Comparison of ENCODE assay signal across 12 mouse cellular contexts in genomic region chr11:3396091-3396490, GRCm38 (mm10). TPM values are rescaled to one million over a fixed set of nuclear protein-coding genes. Genes with fewer than 3 reads are reported as not detected.
A peak's percentile ranks its signal among the peaks of the same experiment; 100 is the strongest.
DNase-seq lines count a peak whose midpoint lies in the region; ATAC-seq and TF ChIP-seq lines count a peak whose summit lies in the region.
"Had no signal": no experiment of that assay in that cellular context is flagged by ENCODE, and none has a peak within 500 bp of the region (broad histone marks: within the 10 kb centered on the region; RNA-seq: fewer than 3 reads in every experiment).

No protein-coding gene starts in this region.

- ATAC-seq in neural tube, embryonic 11.5 days (ENCODE audit: insufficient read depth, low FRiP score, low TSS enrichment) = peak; percentile 38
- peak; percentile 75 for ATAC-seq in midbrain, embryonic 12.5 days (ENCODE audit: low FRiP score, low read depth)
- ATAC-seq: lung, postnatal 0 days had no signal

- TF ChIP-seq CTCF in olfactory bulb, adult 2 months (IDR thresholded peaks at IDR 0.05; ENCODE audit: insufficient read depth, low read depth, low read length) = no peak
- TF ChIP-seq CTCF in lung, adult 2 months (IDR thresholded peaks at IDR 0.05; ENCODE audit: insufficient read depth, low read length) = no peak

- no peak overlapping the region for H3K4me3 ChIP-seq in neural tube, embryonic 11.5 days (ENCODE audit: low read depth, low read length)
- H3K4me3 ChIP-seq in hindbrain, embryonic 10.5 days = no peak overlapping the region
- H3K4me3 ChIP-seq in midbrain, embryonic 12.5 days = no peak overlapping the region
- H3K4me3 ChIP-seq in olfactory bulb, adult 2 months (ENCODE audit: insufficient read depth, low read depth, low read length) = no peak overlapping the region
- H3K4me3 ChIP-seq in lung, adult 2 months (replicated peaks; ENCODE audit: extremely low read depth, low read depth, low read length) = no peak overlapping the region
- H3K4me3 ChIP-seq: heart, embryonic 10.5 days had no signal

- peaks cover 5% of the 10 kb centered on the region for H3K4me1 ChIP-seq in neural tube, embryonic 11.5 days (ENCODE audit: control insufficient read depth, insufficient read depth, low read length)
- peaks cover 30% of the 10 kb centered on the region for H3K4me1 ChIP-seq in hindbrain, embryonic 10.5 days (replicated peaks)
- peaks cover 14% of the 10 kb centered on the region for H3K4me1 ChIP-seq in midbrain, embryonic 12.5 days
- peaks cover 23% of the 10 kb centered on the region for H3K4me1 ChIP-seq in olfactory bulb, adult 2 months (ENCODE audit: control insufficient read depth, insufficient read depth, low read length)
- H3K4me1 ChIP-seq in lung, adult 2 months (ENCODE audit: control insufficient read depth, insufficient read depth, low read length) = 0 out of 2 replicates have a peak, but pooled peaks cover 4% of the 10 kb centered on the region

- WGBS in neural tube, embryonic 11.5 days = 35% methylated on average over 3 of the region's 3 CpGs
- 36% methylated on average over 3 of the region's 3 CpGs for WGBS in hindbrain, embryonic 10.5 days
- 52% methylated on average over 3 of the region's 3 CpGs for WGBS in midbrain, embryonic 12.5 days
- 22% methylated on average over 3 of the region's 3 CpGs for WGBS in olfactory bulb, adult 2 months
- 86% methylated on average over 3 of the region's 3 CpGs for WGBS in lung, adult 2 months

- H3K27ac ChIP-seq in neural tube, embryonic 11.5 days (ENCODE audit: low read depth, low read length) = 0 out of 2 replicates have a peak overlapping the region, but pooled peaks have one; percentile 11
- H3K27ac ChIP-seq in hindbrain, embryonic 10.5 days = peak overlapping the region; percentile 62; the same call in 1 of the 2 replicates
- peak overlapping the region; percentile 67 for H3K27ac ChIP-seq in midbrain, embryonic 12.5 days (replicated peaks)
- peak overlapping the region; percentile 91 for H3K27ac ChIP-seq in olfactory bulb, adult 2 months (ENCODE audit: insufficient read depth, low read depth, low read length)
- H3K27ac ChIP-seq: heart, embryonic 10.5 days had no signal

- no peaks in the 10 kb centered on the region for H3K27me3 ChIP-seq in neural tube, embryonic 11.5 days (ENCODE audit: control insufficient read depth, insufficient read depth, low read length)
- no peaks in the 10 kb centered on the region for H3K27me3 ChIP-seq in hindbrain, embryonic 10.5 days (ENCODE audit: insufficient read depth, poor library complexity, severe bottlenecking)
- H3K27me3 ChIP-seq in midbrain, embryonic 12.5 days = no peaks in the 10 kb centered on the region

- H3K4me2 ChIP-seq in neural tube, embryonic 11.5 days (ENCODE audit: low read depth) = no peak overlapping the region
- 0 out of 2 replicates have a peak overlapping the region, but pooled peaks have one; percentile 1 for H3K4me2 ChIP-seq in midbrain, embryonic 12.5 days (replicated peaks)

- no peak overlapping the region for H3K9ac ChIP-seq in neural tube, embryonic 11.5 days (ENCODE audit: low read length)
- H3K9ac ChIP-seq in midbrain, embryonic 12.5 days (replicated peaks) = 0 out of 2 replicates have a peak overlapping the region, but pooled peaks have one; percentile 15

- no peaks in the 10 kb centered on the region for H3K36me3 ChIP-seq in neural tube, embryonic 11.5 days (ENCODE audit: control insufficient read depth, insufficient read depth, low read length)
- H3K36me3 ChIP-seq in hindbrain, embryonic 10.5 days = peaks cover 10% of the 10 kb centered on the region
- no peaks in the 10 kb centered on the region for H3K36me3 ChIP-seq in midbrain, embryonic 12.5 days

- TF ChIP-seq POLR2A in olfactory bulb, adult 2 months (IDR thresholded peaks at IDR 0.05; ENCODE audit: insufficient read depth, low read depth, low read length) = no peak
- no peak for TF ChIP-seq POLR2A in lung, adult 2 months (IDR thresholded peaks at IDR 0.05; ENCODE audit: borderline replicate concordance, extremely low read depth, low read depth, low read length)

- no peaks in the 10 kb centered on the region for H3K9me3 ChIP-seq in neural tube, embryonic 11.5 days (ENCODE audit: control insufficient read depth, low read length)
- no peaks in the 10 kb centered on the region for H3K9me3 ChIP-seq in hindbrain, embryonic 10.5 days
- H3K9me3 ChIP-seq in midbrain, embryonic 12.5 days = no peaks in the 10 kb centered on the region
- H3K9me3 ChIP-seq: heart, embryonic 10.5 days had no signal

- DNase-seq in neural tube, embryonic 11.5 days (ENCODE audit: low spot score) = no peak
- DNase-seq in neural tube, embryonic 10.5 days (ENCODE audit: extremely low spot score, low spot score) = no peak
- DNase-seq in hindbrain, embryonic 10.5 days (ENCODE audit: low spot score) = no peak
- DNase-seq in kidney, postnatal 4 days = no peak
- no peak for DNase-seq in kidney, postnatal 25 days
- DNase-seq in lung, adult 2 months = no peak
- DNase-seq: cerebellum, adult 9-11 months; kidney, adult 9 months had no signal

RNA-seq across cellular contexts. Expression of gene Limk2, which starts 12.9 kb away (rescaled TPM):
- polyA plus RNA-seq in neural tube, embryonic 11.5 days (2014; fragmentation: Nextera tagmentation; extraction: Ambion mirVana) = 77.5 and 91.8 TPM in 2 replicates
- 62.0 and 82.2 TPM in 2 replicates for polyA plus RNA-seq in hindbrain, embryonic 10.5 days (2016; fragmentation: Nextera tagmentation; extraction: Ambion mirVana)
- 94.3 and 102 TPM in 2 replicates for polyA plus RNA-seq in midbrain, embryonic 12.5 days (2016; fragmentation: Nextera tagmentation; extraction: Ambion mirVana)
- not detected in 2 replicates for polyA plus RNA-seq in olfactory bulb, adult 2 months (2012; ENCODE audit: insufficient read depth, insufficient read length, low replicate concordance, missing spikeins)
- 94.3 and 142 TPM in 2 replicates for polyA plus RNA-seq in lung, adult 2 months (2012; rRNA removed)

RNA-seq across cellular contexts. Expression of gene Rnf185, which starts 56.1 kb away (rescaled TPM):
- polyA plus RNA-seq in neural tube, embryonic 11.5 days (2014; fragmentation: Nextera tagmentation; extraction: Ambion mirVana) = 53.8 and 59.5 TPM in 2 replicates
- 42.1 and 44.5 TPM in 2 replicates for polyA plus RNA-seq in hindbrain, embryonic 10.5 days (2016; fragmentation: Nextera tagmentation; extraction: Ambion mirVana)
- polyA plus RNA-seq in midbrain, embryonic 12.5 days (2016; fragmentation: Nextera tagmentation; extraction: Ambion mirVana) = 46.7 TPM in 2 replicates
- not detected in 2 replicates for polyA plus RNA-seq in olfactory bulb, adult 2 months (2012; ENCODE audit: insufficient read depth, insufficient read length, low replicate concordance, missing spikeins)
- polyA plus RNA-seq in lung, adult 2 months (2012; rRNA removed) = 25.6 and 36.4 TPM in 2 replicates

Comparison
In these comparisons a context has a peak if more than half of its experiments do, and no peak if none do; other contexts are left out.
1. H3K27ac ChIP-seq: peak in every context shown above with its lines; median percentile 91 in olfactory bulb, adult 2 months; 67 in midbrain, embryonic 12.5 days; 62 in hindbrain, embryonic 10.5 days; 11 in neural tube, embryonic 11.5 days.
2. RNA of gene Rnf185, which starts 56.1 kb away (polyA plus RNA-seq): 53.8 to 59.5 TPM in neural tube, embryonic 11.5 days, 46.7 TPM in midbrain, embryonic 12.5 days, 42.1 to 44.5 TPM in hindbrain, embryonic 10.5 days and 25.6 to 36.4 TPM in lung, adult 2 months; not detected in olfactory bulb, adult 2 months; every median in the first group is over 10 times any median in the second.